Mouse (Mus musculus): ENCODE data around the gene Mast4.

GRCm38 (mm10) chr13:103095491-103095890 is 238.8 kb downstream of the Mast4 start:
- no peak for TF ChIP-seq POLR2A (IDR thresholded peaks at IDR 0.05; ENCODE audit: extremely low read depth, insufficient read depth, low read length)
- no peak for TF ChIP-seq CTCF (IDR thresholded peaks at IDR 0.05; ENCODE audit: low read depth, low read length)
